Mouse (Mus musculus): ENCODE results near the gene Ppm1b.

- TF ChIP-seq CTCF (IDR thresholded peaks at IDR 0.05; ENCODE audit: low read depth, low read length) (no peak), POLR2A (IDR thresholded peaks at IDR 0.05; ENCODE audit: borderline replicate concordance, low read depth, low read length) (no peak)
These were observed 15.2 kb upstream of the Ppm1b start for GRCm38 (mm10) chr17:84941291-84941868.
